Mouse (Mus musculus) skeletal muscle tissue, adult 2 months (tissue): Measurements from ENCODE around the gene Adam19.
"Not testable (repeated sequence)": the region's sequence is repeated elsewhere in the genome, so short reads cannot be mapped to it uniquely, and the experiment has no call there.

Source experiments
- DNase-seq: peaks from one replicate; pipeline ENCODE4 v3.0.0-alpha.2; 2012; ENCODE audit warnings: low read depth, low spot score

Gene Adam19

DNA sequence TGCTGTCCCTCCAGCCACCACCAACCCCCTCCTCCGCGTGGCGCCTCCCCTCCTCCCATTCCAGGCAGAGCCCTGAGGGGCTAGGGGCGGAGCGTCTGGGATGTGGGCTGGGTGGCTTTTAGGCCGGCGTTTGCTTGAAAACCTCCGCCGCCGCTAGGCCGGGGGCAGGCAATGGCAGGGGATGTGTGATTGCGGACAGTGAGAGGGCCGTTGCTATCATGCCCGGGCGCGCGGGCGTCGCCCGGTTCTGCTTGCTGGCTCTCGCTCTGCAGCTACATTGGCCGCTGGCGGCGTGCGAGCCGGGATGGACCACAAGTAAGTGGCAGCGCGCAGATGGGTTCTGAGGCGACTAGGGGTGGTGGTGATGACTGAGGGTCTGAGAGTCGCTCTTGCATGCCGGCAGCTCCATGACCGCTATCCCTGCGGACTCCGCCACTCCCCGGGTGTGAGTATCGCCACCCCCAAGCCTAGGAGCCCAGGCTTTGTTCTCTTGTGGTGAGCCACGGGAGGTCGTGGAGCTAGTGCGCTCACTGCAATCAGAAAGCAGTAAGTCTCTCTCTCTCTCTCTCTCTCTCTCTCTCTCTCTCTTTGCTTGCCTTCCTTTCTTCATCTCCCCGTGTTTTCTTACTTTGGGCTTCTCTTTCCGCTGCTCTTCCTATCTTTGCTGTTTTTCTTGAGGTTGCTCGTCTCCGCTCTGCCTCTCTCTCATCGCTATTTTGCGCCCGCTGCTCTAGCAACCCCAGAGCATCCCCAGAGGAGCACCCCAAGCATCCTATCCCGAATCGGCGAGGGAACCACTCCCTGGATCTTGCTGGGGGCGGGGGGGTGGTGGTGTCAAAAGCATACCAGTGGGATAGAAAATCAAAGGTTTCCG is at the start of gene Adam19:
TSS of gene Adam19 (plus strand) at position 97 of the 874 bp plus-strand sequence.
- DNase-seq, result no peak

DNA sequence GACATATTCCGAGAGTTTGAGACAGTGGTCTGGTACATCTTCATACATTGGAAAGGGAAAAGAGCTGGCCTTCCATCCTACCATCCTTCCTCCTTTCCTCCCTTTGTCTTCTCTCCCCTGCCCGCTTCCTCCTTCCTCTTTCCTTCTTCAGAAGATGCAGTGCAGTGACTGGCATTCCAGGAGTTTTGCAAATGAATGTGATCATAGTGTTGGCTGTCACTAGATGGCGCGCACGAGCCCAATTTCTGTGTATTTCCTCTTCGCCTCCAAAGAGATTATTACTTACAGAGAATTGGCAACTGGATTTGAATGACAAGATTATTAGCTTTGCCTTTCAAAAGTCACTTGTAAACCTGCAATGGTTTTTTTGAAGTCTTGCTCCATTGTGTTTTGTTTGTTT is 39.7 kb upstream of the Adam19 start:
- DNase-seq, result peak; percentile 21

DNA sequence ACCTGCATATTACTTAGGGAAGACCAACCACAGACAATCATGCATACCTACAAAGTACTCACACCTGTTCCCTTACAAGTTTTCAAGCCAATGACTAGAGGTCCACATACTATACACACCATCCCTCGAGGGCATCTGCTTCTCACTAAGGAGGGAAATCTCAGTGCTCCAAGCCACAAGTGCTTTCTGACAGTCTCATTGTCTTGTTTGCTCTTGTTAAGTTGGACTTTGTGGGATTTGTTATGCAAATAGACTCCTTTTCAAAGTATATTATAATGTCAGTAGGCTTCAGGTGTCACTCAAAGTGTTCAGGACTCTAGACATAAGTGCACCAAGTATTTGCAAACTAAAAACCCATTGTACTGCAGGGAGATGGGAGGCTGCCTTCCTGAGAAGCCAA is 35.5 kb upstream of the Adam19 start:
- DNase-seq, result no peak

DNA sequence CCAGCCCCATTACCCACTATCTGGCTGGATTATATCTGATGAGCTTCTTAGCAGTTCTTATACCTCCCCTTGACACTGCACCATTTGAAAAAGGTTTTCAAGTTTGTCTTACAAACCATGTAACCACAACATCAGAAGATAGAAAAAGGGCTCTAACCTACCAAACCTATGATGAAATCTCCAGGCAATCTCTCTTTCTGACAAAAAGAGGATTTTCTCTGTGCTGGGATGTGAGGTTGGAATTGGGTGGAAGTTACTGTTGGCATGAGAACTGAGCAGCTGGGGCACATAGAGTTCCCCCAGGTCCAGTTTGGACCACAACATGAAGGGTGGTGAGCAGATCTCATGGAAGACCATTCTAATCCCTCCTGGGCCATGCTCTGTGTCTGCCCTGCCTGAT is 33.9 kb upstream of the Adam19 start:
- no peak for DNase-seq

DNA sequence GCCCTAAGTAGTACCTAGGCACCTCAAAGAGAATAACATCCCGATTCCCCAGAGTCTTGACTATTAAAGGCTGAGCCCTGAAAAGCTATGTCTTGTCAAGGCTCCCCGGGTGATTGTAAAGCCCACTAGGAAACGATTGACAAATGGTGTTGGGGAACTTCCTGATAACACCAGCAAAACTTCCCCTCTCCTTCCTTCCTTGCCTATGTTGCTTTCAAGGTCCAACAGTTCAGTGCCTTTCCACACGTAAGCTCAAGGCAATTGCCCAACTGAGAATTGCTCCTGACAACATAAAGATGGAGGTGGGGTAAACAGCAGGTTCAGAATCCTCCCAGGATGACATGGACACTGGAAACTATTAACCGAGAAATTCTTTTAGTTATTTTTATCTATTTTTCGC is 32.8 kb upstream of the Adam19 start:
- no peak for DNase-seq

DNA sequence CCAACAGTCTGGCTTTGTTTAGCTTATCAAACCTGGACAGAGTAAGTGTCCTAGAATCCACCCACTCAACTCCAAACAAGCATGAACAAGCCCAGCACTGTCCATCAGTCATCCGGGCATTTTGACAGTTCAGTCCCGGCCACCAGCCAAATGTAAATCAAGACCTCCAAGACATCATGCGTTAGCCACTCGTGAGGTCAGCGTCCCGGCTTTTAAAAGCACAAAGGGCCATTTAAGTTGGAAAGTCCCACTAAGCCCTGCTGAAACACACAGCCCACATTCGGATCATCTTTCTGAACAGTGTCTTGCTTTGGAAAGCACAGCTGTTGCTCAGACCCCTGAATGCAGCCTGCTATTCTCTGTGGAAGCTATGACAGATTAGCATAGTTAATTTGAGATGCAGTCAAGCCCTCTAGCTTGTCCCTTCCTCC is 29.8 kb upstream of the Adam19 start:
- peak; percentile 23 for DNase-seq

DNA sequence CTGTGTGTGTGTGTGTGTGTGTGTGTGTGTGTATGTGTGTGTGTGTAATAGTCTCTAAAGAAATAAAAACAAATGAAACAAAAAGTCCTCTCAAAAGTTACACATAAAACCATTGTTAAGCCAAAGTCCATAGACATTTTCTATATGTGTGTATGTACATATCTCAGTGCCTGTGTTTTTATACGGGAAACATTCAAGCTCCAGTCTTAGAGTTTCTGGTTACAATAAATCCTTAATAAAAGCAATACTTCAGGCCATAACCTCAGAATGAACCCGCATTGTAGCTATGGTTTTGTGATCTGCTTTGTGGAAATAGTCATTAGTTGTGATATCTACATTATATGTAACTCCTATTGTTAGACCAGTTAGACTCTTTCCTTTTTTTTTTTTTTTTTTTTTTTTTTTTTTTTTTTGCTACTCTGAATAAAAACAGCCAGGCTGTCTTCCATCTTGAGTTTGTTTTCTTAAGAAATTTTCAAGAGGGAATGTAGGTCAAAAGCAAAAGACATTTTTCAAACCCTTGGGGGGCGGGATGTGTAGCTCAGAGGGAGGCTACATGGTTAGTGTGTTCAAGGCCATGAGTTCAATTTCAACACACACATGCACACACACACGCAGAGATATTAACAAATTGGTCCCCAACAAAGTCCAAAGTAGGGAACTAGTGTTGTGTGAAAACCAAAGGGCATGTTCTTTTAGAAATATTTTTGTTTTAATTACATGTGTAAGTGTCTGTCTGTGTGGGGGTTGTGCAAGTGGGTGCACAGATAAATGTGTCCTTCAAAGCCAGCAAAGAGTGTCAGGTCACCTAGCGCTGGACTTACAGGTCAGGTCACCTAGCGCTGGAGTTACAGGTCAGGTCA is 27.6 kb upstream of the Adam19 start:
- no peak for DNase-seq

DNA sequence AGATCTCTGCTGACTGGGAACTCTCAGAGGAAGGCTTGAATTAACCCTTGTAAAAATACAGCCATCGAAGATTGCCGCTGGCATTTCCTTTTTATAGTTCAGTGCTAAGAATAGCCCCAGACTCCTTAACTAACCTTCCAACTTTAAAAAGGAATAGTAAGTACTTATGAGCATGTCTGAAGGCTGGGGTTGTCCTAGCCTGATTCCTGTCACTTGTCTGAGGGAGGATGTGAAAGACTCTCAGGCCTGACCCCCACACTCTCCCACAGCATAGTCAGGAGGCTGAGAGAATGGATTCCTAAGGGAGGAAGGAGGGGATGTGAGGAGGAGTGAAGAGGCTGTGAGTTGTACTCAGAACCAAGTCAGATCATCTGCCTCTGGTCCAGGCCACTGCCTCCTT is 26.3 kb upstream of the Adam19 start:
- no peak for DNase-seq

DNA sequence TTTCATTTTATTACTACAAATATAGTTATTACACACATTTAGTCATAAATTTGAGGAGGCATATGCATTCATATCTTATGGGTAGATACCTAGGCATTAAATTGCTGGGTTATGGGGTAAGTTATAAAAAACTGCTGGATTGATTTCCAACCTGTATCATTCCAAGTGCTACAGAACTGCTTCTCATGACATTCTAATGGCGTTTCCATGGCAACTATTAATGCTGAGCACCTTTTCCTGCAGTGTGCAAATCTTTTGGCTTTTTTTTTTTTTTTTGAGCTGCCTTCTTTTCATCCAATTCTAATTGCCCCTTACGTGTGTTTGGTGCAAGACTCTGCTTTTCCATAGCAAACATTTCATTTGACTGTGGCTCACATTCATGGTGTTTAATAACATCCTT is 25.8 kb upstream of the Adam19 start:
- DNase-seq, result no peak

DNA sequence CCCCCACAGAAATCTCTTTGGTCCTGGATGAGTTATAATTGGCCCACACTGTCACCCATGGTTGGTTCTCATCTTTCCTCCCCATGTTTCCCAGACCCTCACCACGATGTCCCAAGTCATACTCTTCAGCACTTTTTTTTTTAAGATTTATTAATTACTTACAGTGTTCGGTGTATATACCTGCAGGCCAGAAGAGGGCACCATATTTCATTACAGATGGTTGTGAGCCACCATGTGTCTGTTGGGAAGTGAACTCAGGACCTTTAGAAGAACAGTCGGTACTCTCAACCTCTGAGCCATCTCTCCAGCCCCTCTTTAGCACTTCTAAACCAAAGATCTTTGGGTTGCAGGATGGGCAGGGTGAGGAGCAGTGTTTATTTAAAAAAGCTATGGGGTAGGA is 24.3 kb upstream of the Adam19 start:
- no peak for DNase-seq

DNA sequence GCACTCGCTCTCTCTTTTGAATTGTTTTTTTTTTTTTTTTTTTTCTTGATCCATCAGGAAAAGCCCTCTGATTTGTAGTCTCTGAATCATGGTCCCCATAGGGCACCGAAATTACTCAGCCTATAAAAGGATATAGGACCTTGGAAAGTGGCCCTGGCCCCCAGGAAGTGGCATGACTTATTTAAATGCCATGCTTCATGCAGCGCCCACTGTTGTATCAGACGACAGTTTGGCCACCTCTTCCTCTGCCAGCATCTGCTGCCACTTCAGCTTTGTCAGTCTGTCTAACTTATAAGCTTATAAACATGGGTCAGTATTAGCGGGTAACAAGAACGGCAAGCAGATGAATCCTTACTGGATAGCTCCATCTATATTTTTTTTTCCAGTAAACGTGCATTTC is 22.8 kb upstream of the Adam19 start:
- DNase-seq, result no peak

DNA sequence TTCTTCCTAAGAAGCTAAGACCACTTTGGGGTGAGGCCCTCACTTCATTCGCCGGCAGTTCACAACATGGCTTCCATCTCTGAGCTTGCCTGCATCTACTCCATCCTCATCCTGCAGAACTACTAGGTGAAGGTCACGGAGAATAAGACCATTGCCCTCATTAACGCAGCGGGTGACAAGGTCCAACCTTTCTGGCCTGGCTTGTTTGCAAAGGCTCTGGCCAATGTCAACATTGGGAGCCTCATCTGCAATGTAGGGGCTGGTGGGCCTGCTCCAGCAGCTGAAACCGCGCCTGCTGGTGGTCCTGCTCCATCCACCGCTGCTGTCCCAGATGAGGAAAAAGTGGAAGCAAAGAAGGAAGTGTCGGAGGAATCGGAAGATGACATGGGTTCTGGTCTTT is 19.4 kb upstream of the Adam19 start:
- no peak for DNase-seq

DNA sequence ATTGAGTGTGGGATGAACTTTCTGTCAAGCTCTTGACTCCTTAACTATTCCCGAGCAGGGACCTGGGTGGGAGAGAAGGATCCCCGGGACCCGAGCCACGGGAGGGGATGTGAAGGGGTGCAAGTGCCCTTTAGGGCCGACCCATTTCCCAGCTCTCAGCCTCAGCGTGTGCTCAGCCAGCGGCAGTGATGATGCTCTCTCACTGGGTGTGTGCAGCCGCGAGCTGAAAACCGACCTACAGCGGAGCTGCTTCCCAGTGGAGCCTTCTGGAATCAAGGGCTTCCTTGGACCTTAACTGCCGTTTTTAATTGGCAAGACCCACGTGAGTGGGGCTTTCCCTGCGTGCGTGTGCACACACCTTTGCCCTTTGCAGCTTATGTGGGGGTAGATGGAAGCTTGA is 16.9 kb upstream of the Adam19 start:
- no peak for DNase-seq

DNA sequence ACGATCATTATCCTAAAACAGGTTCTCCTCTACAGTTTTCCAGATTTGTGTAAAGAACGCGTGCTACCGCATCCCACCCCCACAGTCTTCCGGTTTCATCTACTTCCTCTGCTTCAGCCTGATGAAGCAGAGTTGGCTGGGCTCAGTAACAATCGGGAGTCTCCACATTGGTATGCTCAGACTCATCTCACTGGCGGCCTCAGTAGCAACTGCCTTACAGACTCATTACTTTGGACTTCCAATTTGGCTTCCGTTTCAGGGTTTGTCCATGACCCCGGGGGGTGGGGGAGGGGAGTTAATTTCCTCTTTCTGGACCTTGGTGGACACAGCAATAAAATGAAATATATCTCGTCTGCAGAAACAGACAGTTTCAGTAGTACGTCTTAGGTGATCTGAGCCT is 16.5 kb upstream of the Adam19 start:
- no peak for DNase-seq

DNA sequence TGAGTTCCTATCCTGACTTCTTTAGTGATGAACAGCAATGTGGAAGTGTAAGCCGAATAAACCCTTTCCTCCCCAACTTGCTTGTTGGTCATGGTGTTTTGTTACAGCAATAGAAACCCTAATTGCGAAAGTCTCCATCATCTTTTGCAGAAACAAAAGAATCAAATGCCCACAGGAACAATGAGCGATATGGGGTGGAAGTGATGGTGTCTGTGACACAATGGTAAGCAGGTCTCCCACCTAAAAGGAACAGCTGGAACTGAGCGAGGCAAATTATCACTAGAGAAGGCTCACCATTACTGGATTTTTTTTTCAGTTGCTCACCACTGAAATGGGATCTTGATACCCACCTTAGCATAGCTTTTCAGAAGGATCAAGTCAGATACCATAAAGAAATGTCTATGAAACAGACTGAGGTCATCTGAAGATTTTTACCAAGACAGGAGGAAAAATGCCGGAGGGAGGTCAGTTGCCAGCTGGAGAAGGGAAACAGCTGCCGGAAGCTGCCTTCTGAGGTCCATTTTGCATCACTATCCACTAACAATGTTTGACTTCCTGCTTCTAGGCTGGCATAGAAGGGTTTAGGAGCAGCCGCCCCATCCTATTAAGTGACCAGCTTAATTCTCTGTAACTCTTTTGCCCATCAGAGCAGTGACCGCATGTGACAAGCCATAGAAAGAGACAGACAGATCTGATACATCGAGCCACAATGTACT is 14.8 kb upstream of the Adam19 start:
- DNase-seq, result no peak

DNA sequence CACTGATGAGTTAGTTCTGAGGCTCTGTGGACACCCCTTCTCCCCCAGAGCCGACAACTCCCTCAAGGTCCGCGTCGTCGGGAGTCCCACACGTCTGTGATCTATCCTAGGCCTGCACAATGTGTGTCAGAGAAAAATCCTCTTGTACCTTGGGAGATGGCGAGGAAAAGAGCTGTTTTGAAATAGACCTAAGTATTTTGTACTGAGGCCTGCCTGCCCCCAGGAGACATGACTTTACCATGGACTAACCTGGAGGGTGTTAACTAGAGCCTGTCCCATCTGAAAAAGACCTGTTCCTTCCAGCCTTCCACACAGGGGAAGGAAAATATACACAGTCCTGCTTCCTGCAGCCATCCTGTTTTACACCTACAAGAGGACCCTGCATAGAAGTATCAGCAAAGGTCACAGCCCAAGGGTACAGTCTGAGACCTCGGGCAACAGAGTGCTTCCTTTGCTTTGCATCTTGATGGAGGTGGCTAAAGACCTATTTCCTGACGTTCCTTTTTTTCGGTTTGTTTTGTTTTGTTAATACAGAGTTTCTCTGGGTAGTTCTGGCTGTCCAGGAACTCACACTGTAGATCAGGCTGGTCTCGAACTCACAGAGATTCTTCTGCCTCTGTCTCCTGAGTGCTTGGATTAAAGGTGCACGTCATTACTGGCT is 14.1 kb upstream of the Adam19 start:
- DNase-seq, result no peak

DNA sequence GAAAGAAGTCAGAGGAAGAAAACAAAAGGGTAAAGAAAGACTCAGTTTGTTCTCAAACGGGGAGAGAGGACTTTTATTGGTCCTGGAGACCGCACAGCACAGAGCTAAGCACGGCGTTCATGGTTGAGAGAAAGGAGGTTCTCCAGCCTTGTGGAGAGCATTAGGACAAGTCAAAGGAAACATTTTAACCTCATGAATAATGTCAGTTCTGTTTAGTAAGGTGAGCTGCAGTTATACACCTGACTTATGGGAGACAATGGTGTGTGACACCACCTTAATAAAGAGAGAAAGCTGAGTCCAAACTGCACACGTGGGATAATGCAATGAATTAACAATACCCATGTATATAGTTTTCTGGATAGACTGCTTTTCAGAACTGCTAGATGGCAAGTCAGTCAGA is 11.0 kb upstream of the Adam19 start:
- no peak for DNase-seq

DNA sequence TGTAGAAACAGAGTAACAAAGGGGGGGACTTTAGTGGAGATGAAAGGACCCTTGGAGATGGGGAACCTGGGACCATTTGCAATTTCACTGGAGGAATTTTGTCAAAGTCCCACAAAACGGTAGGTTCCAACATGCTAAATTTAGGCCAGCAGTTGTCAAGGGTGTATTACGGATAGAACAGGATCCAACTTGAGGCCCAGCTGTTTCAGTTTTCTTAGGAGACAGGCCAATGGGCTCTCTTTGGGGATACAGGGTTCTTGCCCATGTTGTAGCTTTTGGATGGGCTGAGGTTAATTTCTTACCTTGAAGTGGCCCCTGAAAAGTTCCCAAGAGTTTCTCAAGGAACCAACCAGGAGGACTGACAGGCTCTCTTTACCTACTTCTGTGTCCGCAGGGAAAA is 8.5 kb upstream of the Adam19 start:
- no peak for DNase-seq

DNA sequence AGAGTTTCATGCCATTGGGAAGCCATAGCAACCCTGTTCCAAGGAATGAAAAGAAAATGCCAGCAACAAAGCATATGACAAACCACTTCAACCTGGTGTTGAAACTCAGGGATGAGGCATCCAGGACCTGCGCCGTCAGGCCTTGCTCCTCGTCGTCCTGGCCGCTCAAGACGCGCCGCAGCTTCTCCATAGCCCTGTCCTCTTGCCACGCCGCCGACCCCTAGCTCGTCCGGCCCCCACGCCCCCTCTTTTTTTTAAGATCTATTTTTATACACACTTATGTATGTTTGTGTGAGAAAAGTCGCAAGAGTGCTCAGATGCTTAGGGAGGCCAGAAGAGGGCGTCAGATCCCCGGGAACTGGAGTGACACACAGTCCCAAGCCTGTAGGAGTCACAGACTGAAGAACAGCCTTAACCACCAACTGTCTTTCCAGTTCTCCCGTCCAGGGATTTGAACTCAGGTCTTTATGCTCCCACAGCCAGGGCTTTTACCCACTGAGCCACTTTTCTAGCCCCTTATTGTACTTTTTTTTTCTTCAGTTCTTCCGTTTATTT is 3.6 kb upstream of the Adam19 start, which contains the start of gene Gm12166:
TSS of gene Gm12166 (minus strand) at position 217 of the 555 bp plus-strand sequence.
- not testable (repeated sequence) for DNase-seq

DNA sequence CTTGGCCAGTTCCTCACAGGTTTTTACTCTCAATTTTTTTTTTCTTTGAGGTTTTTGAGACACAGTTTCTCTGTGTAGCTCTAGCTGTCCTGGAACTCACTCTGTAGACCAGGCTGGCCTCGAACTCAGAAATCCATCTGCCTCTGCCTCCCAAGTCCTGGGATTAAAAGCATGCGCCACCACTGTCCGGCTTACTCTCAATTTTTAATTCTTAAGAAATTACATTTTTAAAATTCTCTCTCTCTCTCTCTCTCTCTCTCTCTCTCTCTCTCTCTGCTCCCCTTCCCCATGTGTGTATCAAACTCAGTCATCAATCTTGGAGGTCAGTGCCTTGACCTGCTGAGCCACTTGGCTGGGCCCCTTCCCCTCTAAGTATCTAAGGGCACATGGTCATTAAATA is 2.3 kb upstream of the Adam19 start:
- DNase-seq, result not testable (repeated sequence)

DNA sequence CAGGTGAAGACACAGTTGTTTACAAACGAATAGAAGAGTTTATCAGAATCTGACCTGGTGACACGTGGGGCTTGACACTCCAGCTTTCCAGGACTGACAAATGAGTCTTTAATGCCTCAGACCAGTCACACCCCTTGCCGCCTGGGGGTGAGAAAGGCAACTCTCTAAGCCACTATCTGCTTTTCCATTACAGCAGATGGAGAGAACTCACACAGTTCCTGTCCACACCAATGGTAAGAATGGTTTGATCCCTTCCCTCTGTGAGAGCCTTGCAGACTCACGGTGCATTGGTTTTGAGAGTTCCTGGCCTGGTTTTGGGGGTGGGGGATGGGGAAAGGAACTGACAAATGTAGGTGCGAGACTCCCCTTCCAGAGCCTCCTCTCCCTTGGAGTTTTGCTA is 1.5 kb upstream of the Adam19 start:
- no peak for DNase-seq
